Mouse (Mus musculus) layer of hippocampus, adult 11-12 months (tissue): ENCODE data around the gene Lime1.

Experiments used
- DNase-seq: peaks from one replicate; pipeline ENCODE4 v3.0.0; 2022; ENCODE audit warnings: low spot score

Gene Lime1

GRCm38 (mm10) chr2:181379778-181380177 lies at the start of gene Lime1:
TSS of gene Lime1 (plus strand) at chr2:181380078.
- DNase-seq: no peak

GRCm38 (mm10) chr2:181332542-181332941 lies 47.3 kb upstream of the Lime1 start:
- no peak for DNase-seq

- DNase-seq: peak; percentile 82
Measured at GRCm38 (mm10) chr2:181334023-181334422, 45.9 kb upstream of the Lime1 start.

- no peak for DNase-seq
Measured at GRCm38 (mm10) chr2:181340426-181340825, 39.5 kb upstream of the Lime1 start.

- DNase-seq: no peak
Measured at GRCm38 (mm10) chr2:181342766-181343165, 37.1 kb upstream of the Lime1 start.

GRCm38 (mm10) chr2:181356780-181357179 lies 23.1 kb upstream of the Lime1 start:
- no peak for DNase-seq

- DNase-seq: no peak
Measured at GRCm38 (mm10) chr2:181363946-181364345, 15.9 kb upstream of the Lime1 start.

GRCm38 (mm10) chr2:181364487-181364859 lies 15.4 kb upstream of the Lime1 start:
- DNase-seq: no peak

- peak; percentile 84 for DNase-seq
Measured at GRCm38 (mm10) chr2:181364860-181365596, 14.8 kb upstream of the Lime1 start, which contains the start of the genes Zgpat and Arfrp1. TSS of gene Zgpat (plus strand) at chr2:181364928. TSS of gene Arfrp1 (minus strand) at chr2:181365404.

GRCm38 (mm10) chr2:181365655-181366075 lies 14.2 kb upstream of the Lime1 start:
- DNase-seq: peak; percentile 28

- DNase-seq: no peak
Measured at GRCm38 (mm10) chr2:181370001-181370400, 9.9 kb upstream of the Lime1 start.

GRCm38 (mm10) chr2:181375787-181376186 lies 4.1 kb upstream of the Lime1 start:
- no peak for DNase-seq

- DNase-seq: no peak
Measured at GRCm38 (mm10) chr2:181377230-181377629, 2.6 kb upstream of the Lime1 start.

GRCm38 (mm10) chr2:181378701-181379100 lies 1.2 kb upstream of the Lime1 start:
- DNase-seq: no peak

- no peak for DNase-seq
Measured at GRCm38 (mm10) chr2:181380251-181380650, 373 bp downstream of the Lime1 start.

- no peak for DNase-seq
Measured at GRCm38 (mm10) chr2:181381107-181381506, 1.2 kb downstream of the Lime1 start.

GRCm38 (mm10) chr2:181381631-181382306 lies 1.9 kb downstream of the Lime1 start:
- no peak for DNase-seq

- DNase-seq: no peak
Measured at GRCm38 (mm10) chr2:181384463-181384862, 4.6 kb downstream of the Lime1 start.

GRCm38 (mm10) chr2:181384919-181385391 lies 5.1 kb downstream of the Lime1 start:
- DNase-seq: peak; percentile 33

- peak; percentile 49 for DNase-seq
Measured at GRCm38 (mm10) chr2:181385885-181386284, 6.0 kb downstream of the Lime1 start.

- no peak for DNase-seq
Measured at GRCm38 (mm10) chr2:181386663-181387210, 6.9 kb downstream of the Lime1 start.

- DNase-seq: no peak
Measured at GRCm38 (mm10) chr2:181390136-181390870, 10.4 kb downstream of the Lime1 start.
